Mouse (Mus musculus): ENCODE measurements around the gene Gm7694. TPM values are rescaled to one million over a fixed set of nuclear protein-coding genes. Genes with fewer than 3 reads are reported as not detected.
A peak's percentile ranks its signal among the peaks of the same experiment; 100 is the strongest.

Gene Gm7694
- polyA plus RNA-seq, 1 experiment, result 5.0 TPM

DNA sequence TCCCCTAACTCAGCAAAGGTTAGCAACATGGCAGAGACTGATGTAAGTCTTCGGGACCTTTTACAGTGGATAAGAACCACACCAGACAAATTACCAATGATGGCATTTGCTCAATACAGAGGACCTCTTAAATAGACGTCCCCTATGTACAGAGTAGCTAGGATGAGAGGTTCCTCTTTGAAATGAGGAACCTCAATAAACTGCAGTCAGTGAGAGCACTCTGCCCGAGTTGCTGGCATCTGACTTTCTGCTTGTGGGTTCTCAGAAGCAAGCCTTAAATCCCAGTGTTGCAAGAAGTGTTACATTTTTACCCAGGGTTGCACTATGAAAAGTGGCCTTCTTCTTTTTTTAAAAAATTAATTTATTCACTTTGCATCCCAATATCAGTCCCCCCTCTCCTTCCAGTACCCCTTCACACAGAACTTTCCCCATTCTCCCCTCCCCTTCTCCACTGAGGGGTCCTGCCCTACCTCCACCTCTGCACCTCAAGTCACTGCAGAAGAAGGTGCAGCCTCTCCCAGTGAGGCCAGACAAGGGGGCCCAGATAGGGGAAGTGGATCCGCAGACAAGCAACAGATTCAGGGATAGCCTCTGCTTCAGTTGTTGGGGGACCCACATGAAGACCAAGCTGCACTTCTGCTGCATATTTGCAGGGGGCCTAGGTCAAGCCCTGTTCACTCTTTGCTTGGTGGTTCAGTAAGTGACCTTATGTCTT lies 23.6 kb downstream of the Gm7694 start:
- DNase-seq (ENCODE audit: low read depth), result no peak

DNA sequence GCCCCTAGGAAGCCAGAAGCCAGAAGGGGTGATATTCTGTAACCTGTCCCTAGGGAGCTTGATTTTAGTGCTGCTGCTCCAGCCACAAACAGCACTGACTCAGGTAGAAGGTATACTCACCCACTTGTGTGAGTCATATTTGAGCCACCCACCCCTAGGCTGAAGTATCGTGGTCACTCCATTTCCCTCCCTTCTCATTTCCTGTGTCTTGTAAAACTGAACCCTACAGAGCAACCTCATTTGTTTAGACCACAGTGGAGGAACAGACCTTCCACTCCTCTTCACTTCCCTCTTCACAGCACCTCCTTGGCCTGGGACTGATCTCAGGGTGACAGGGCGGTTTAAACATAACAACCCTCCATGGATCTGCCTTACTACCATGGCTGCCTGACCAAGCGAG lies 29.1 kb downstream of the Gm7694 start, which contains the start of gene Sh2d1b1:
TSS of gene Sh2d1b1 (plus strand) at position 305 of the 400 bp plus-strand sequence.
- no peak for DNase-seq (ENCODE audit: low read depth)

DNA sequence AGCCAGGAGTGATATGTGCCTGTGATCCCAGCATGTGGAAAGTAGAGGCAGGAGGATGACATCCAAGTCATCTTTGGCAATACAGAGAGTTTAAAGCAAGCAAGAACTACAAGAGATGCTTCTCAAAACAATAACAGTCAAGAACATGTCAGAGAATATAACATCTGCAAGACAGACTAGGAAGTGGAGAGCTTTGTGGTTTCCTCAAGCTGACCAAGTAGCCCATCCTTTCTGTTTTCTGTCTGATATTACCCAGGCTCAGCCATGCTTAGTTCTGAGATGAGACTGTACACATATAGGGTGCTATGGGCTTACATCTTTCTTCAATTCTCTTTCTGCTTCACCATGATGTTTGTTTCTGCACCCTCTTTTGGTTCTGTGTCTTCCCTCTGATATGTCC lies 32.9 kb downstream of the Gm7694 start:
- DNase-seq (ENCODE audit: low read depth), result no peak

GRCm38 (mm10) chr1:170270696-170271095 lies 35.4 kb downstream of the Gm7694 start:
- no peak for DNase-seq (ENCODE audit: low read depth)

DNA sequence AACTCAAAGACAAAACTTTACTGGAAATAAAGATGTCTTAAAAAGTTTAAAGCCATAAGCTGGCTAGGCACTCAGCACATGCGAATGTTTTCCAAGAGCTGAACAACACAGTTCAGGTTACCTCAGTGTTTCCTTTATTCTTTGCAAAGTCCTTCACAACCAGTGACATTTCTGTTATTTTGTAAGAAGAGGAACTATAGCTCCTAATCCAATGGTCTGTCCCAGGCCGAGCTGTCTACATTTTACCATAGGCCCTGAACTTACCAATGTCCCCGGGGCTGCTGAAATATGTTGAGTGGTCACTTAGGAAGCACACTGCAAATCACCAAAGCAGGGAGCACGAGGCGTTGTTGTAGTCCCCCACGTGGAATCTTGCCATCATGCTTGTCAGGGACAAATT lies 35.9 kb downstream of the Gm7694 start:
- no peak for DNase-seq (ENCODE audit: low read depth)

GRCm38 (mm10) chr1:170255560-170255910 lies 50.6 kb downstream of the Gm7694 start:
- peak; percentile 19 for DNase-seq (ENCODE audit: low read depth)

DNA sequence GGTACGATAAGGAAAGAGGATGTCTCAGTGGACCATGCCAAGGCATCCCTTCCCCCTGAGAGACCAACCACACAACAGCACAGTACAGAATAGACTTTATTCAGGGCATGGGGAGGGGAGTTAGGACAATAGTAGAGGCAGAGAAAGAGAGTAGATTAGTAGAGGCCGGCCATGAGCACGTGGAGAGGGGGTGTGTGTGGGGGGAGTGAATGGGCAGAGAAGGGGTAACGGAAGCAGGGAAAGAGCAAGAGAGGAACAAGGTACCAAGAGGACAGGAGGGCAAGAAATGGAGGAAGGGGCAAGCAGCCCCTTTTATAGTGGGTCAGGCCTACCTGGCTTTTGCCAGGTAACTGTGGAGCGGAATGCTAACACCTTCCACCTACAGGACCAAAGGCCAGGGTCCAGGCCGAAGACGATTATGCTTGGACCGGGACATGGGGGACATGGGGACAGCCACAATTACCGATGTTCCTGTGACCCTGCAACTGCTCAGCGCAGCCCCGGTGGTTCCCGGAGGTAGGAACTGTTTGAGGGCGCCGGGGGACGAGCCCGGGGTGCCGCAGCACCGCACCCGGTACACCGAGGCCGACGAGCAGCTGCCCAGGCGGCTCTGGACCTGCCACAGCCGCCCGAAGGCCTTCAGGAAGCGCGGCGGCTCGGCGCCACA lies 51.1 kb downstream of the Gm7694 start:
- no peak for DNase-seq (ENCODE audit: low read depth)

Other genes with a start within 250 kb of the Gm7694 start
- gene Ddr2, start 195.6 kb downstream of the Gm7694 start, polyA plus RNA-seq (2012; rRNA removed), result 25.4 and 27.3 TPM in 2 replicates
- 32.8 and 33.0 TPM in 2 replicates for gene Uap1, start 131.4 kb downstream of the Gm7694 start, polyA plus RNA-seq (2012; rRNA removed)
- 16.7 and 17.0 TPM in 2 replicates for gene Uhmk1, start 90.9 kb downstream of the Gm7694 start, polyA plus RNA-seq (2012; rRNA removed)
- gene Sh2d1b2, start 73.6 kb downstream of the Gm7694 start, polyA plus RNA-seq (2012; rRNA removed), result not detected in 2 replicates
- 0.23 and 0.39 TPM in 2 replicates for gene Sh2d1b1, start 29.0 kb downstream of the Gm7694 start, polyA plus RNA-seq (2012; rRNA removed)
- 0.92 and 1.2 TPM in 2 replicates for gene Spata46, start 2.5 kb upstream of the Gm7694 start, polyA plus RNA-seq (2012; rRNA removed)